Mouse (Mus musculus): ENCODE results near the gene Smarcd3. TPM values are rescaled to one million over a fixed set of nuclear protein-coding genes. Genes with fewer than 3 reads are reported as not detected.

Smarcd3 gene
- polyA plus RNA-seq, 1 experiment from 2014 or later = 45.9 TPM

DNA sequence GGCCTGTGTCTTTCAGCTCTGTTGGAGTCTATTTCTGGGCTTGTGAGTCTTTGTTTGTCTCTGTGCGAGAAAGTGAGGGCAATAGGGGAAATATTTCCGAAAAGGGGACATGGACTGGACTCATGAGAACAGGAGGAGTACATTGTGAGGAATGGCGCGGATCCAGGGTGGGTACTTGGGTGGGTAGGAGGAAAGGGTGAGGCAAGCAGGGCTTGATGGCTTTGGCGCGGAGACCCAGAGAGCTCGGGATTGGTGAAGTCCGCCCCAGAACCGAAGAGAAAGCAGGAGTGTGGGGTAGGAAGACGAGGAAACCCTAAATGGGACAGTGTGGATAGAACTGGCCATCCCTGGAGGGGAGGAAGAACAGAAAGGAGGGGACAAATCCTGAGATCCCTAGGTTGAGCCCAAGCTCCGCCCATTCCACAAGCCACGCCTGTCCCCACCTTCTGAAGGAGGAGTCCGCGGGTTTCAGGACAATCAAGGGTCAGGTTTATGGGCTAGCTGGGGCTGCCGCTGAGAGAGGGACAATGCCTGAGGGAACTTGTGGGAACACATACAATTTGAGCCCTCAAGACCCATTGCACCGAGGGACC lies 21.4 kb downstream of the Smarcd3 start:
- Histone ChIP-seq H3K9me3 (ENCODE audit: control insufficient read depth, low read length) (no peaks in the 10 kb centered on the region), H3K4me1 (replicated peaks; ENCODE audit: control insufficient read depth, insufficient read depth, low read length) (peaks cover 45% of the 10 kb centered on the region), H3K27me3 (ENCODE audit: control insufficient read depth, insufficient read depth, low read length) (peaks cover 7% of the 10 kb centered on the region), H3K4me3 (ENCODE audit: low read depth, low read length) (peak overlapping the region; percentile 48), H3K9ac (ENCODE audit: low read depth, low read length) (peak overlapping the region; percentile 87), H3K36me3 (ENCODE audit: control insufficient read depth, insufficient read depth, low read length) (no peaks in the 10 kb centered on the region), H3K4me2 (replicated peaks; ENCODE audit: low read depth, low read length) (peak overlapping the region; percentile 95), H3K27ac (ENCODE audit: low read depth, low read length) (peak overlapping the region; percentile 97)
- 0% methylated on average over 16 of the region's 16 CpGs for WGBS
- DNase-seq (ENCODE audit: low spot score) = peak; percentile 83
- ATAC-seq (ENCODE audit: low FRiP score) = peak; percentile 36

- peak overlapping the region; percentile 95 for H3K4me2 ChIP-seq (replicated peaks; ENCODE audit: low read depth, low read length)
- peak overlapping the region; percentile 87 for H3K9ac ChIP-seq (ENCODE audit: low read depth, low read length)
- H3K27ac ChIP-seq (ENCODE audit: low read depth, low read length) = peak overlapping the region; percentile 97
- H3K9me3 ChIP-seq (ENCODE audit: control insufficient read depth, low read length) = no peaks in the 10 kb centered on the region
- H3K36me3 ChIP-seq (ENCODE audit: control insufficient read depth, insufficient read depth, low read length) = no peaks in the 10 kb centered on the region
- ATAC-seq (ENCODE audit: low FRiP score) (peak; percentile 15; the same call in 1 of the 2 replicates), DNase-seq (ENCODE audit: low spot score) (peak; percentile 82)
- peaks cover 48% of the 10 kb centered on the region for H3K4me1 ChIP-seq (replicated peaks; ENCODE audit: control insufficient read depth, insufficient read depth, low read length)
- WGBS = under 1% methylated on average over 56 of the region's 73 CpGs
- H3K4me3 ChIP-seq (ENCODE audit: low read depth, low read length) = peak overlapping the region; percentile 48
- H3K27me3 ChIP-seq (ENCODE audit: control insufficient read depth, insufficient read depth, low read length) = peaks cover 7% of the 10 kb centered on the region
These were observed 22.1 kb downstream of the Smarcd3 start for GRCm38 (mm10) chr5:24601911-24602750.

DNA sequence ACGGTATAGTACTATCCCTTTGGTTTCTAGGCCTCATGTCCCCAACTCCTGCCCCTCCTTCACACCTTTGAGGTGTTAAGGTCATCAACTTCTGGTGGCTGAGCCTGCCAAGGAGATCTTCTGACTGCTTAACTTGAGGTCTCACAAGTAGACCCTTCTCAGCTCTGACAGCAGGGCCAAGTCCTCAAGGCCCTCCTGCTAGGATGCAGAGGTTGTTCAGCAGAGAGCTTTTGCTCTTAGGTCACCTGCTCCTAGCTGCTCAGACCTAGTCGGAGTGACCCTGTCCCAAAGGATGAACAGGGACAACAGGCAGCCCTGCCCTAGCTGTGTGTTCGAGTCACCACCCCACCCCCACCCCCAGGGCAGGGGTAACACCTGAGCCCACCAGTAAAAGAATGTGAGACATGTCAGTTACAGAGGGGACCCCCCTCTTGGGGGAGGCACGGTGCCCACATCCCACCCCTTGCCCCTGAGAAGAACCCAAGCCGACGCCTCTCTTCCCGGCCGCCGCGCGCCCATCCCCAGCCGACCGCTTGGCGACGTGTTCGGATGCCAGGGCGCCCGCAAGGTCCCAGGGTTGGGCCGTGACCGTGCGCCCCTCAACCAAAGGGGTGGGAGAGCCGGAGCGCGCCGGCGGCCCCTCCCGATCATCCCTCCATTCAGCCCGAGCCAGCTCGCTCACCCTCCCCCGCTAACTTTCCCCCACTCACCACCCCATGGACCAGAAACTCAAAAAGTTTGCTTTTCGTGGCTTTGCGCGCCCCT lies 23.0 kb downstream of the Smarcd3 start:
- no peak for ATAC-seq (ENCODE audit: low FRiP score)
- peaks cover 50% of the 10 kb centered on the region for H3K4me1 ChIP-seq (replicated peaks; ENCODE audit: control insufficient read depth, insufficient read depth, low read length)
- H3K27me3 ChIP-seq (ENCODE audit: control insufficient read depth, insufficient read depth, low read length) = peaks cover 7% of the 10 kb centered on the region
- peak overlapping the region; percentile 48 for H3K4me3 ChIP-seq (ENCODE audit: low read depth, low read length)
- H3K36me3 ChIP-seq (ENCODE audit: control insufficient read depth, insufficient read depth, low read length) = no peaks in the 10 kb centered on the region
- DNase-seq (ENCODE audit: low spot score) = peak; percentile 60
- 2% methylated on average over 24 of the region's 33 CpGs for WGBS
- no peaks in the 10 kb centered on the region for H3K9me3 ChIP-seq (ENCODE audit: control insufficient read depth, low read length)
- H3K27ac ChIP-seq (ENCODE audit: low read depth, low read length) = peak overlapping the region; percentile 97
- H3K4me2 ChIP-seq (replicated peaks; ENCODE audit: low read depth, low read length) = peak overlapping the region; percentile 95
- peak overlapping the region; percentile 87 for H3K9ac ChIP-seq (ENCODE audit: low read depth, low read length)

- no peak overlapping the region for H3K9ac ChIP-seq (ENCODE audit: low read depth, low read length)
- H3K9me3 ChIP-seq (ENCODE audit: control insufficient read depth, low read length) = no peaks in the 10 kb centered on the region
- H3K27ac ChIP-seq (ENCODE audit: low read depth, low read length) = no peak overlapping the region
- no peaks in the 10 kb centered on the region for H3K36me3 ChIP-seq (ENCODE audit: control insufficient read depth, insufficient read depth, low read length)
- no peak for ATAC-seq (ENCODE audit: low FRiP score)
- H3K27me3 ChIP-seq (ENCODE audit: control insufficient read depth, insufficient read depth, low read length) = peaks cover 7% of the 10 kb centered on the region
- peak overlapping the region; percentile 95; the same call in 1 of the 2 replicates for H3K4me2 ChIP-seq (replicated peaks; ENCODE audit: low read depth, low read length)
- WGBS = 50% methylated on average over 2 of the region's 2 CpGs
- peaks cover 53% of the 10 kb centered on the region for H3K4me1 ChIP-seq (replicated peaks; ENCODE audit: control insufficient read depth, insufficient read depth, low read length)
- no peak for DNase-seq (ENCODE audit: low spot score)
- H3K4me3 ChIP-seq (ENCODE audit: low read depth, low read length) = no peak overlapping the region
These were observed 24.0 kb downstream of the Smarcd3 start for GRCm38 (mm10) chr5:24600236-24600635.

GRCm38 (mm10) chr5:24599137-24599536 lies 25.1 kb downstream of the Smarcd3 start:
- H3K36me3 ChIP-seq (ENCODE audit: control insufficient read depth, insufficient read depth, low read length) = no peaks in the 10 kb centered on the region; the same call in 1 of the 2 replicates
- peaks cover 7% of the 10 kb centered on the region for H3K27me3 ChIP-seq (ENCODE audit: control insufficient read depth, insufficient read depth, low read length)
- H3K4me2 ChIP-seq (replicated peaks; ENCODE audit: low read depth, low read length) = peak overlapping the region; percentile 86
- no peak for DNase-seq (ENCODE audit: low spot score)
- no peak overlapping the region for H3K9ac ChIP-seq (ENCODE audit: low read depth, low read length)
- no peak overlapping the region for H3K27ac ChIP-seq (ENCODE audit: low read depth, low read length)
- peak overlapping the region; percentile 38; the same call in 1 of the 2 replicates for H3K4me3 ChIP-seq (ENCODE audit: low read depth, low read length)
- 10% methylated on average over 8 of the region's 8 CpGs for WGBS
- no peaks in the 10 kb centered on the region for H3K9me3 ChIP-seq (ENCODE audit: control insufficient read depth, low read length)
- peaks cover 50% of the 10 kb centered on the region for H3K4me1 ChIP-seq (replicated peaks; ENCODE audit: control insufficient read depth, insufficient read depth, low read length)
- no peak for ATAC-seq (ENCODE audit: low FRiP score)

DNA sequence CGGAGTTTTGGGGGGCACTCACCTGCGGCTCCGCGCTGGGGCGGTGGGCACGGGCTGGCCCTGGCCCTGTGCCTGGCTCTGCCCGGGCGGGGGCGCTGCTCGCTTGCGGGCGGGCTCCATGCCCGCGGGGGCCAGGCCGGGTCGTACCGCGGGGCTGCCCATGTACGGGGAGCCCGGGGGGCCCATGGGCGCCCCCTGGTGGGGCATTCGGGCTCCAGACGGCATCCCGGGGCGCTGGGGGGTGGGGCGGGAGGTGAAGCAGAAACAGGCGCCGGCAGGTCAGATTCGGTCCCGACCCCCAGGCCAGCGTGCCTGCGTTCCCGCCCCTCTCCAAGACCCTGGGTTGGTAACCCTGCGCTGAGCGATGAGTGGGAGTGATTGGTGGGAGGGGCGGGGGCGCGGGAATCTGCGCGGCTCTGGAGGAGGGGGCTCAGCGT lies 25.6 kb downstream of the Smarcd3 start:
- peak; percentile 81 for DNase-seq (ENCODE audit: low spot score)
- Histone ChIP-seq H3K4me2 (replicated peaks; ENCODE audit: low read depth, low read length) (peak overlapping the region; percentile 86), H3K27me3 (ENCODE audit: control insufficient read depth, insufficient read depth, low read length) (peaks cover 7% of the 10 kb centered on the region), H3K4me1 (replicated peaks; ENCODE audit: control insufficient read depth, insufficient read depth, low read length) (peaks cover 47% of the 10 kb centered on the region), H3K9me3 (ENCODE audit: control insufficient read depth, low read length) (no peaks in the 10 kb centered on the region), H3K4me3 (ENCODE audit: low read depth, low read length) (peak overlapping the region; percentile 38), H3K9ac (ENCODE audit: low read depth, low read length) (peak overlapping the region; percentile 52), H3K36me3 (ENCODE audit: control insufficient read depth, insufficient read depth, low read length) (no peaks in the 10 kb centered on the region; the same call in 1 of the 2 replicates), H3K27ac (ENCODE audit: low read depth, low read length) (no peak overlapping the region)
- under 1% methylated on average over 41 of the region's 41 CpGs for WGBS
- ATAC-seq (ENCODE audit: low FRiP score) = no peak; the same call in 1 of the 2 replicates

DNA sequence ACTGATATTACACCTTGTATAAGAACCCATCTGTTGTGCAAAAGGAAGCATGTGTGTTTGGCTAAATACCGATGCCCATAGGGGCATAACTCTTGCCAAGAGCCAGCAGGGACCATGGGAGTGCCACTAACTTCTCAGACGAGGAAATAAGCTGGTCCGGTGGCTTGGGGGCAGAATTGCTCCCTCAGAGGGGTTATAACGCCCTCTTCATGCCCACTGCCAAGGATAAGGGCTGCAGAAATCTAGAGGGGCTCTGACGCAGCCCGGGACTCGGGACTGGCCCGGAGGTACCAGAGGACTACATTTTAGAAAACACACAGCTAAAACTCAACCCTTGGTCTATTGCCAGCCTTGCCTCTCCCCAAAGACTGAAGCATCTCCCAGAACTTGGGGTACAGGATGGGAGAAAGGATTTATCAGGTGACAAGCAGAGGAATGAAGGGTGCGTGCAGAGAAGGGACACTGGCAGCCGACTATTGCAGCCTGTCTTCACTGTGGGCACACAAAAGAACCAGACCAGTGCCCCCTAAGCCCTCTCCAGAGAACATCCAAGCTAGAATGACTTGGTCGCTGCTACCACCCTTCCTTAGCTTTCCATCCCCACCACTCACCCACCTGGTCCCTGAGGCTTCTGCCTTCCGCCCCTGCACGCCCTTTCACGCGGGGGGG lies 26.2 kb downstream of the Smarcd3 start:
- DNase-seq (ENCODE audit: low spot score) (no peak), ATAC-seq (ENCODE audit: low FRiP score) (no peak)
- Histone ChIP-seq H3K27ac (ENCODE audit: low read depth, low read length) (no peak overlapping the region), H3K4me3 (ENCODE audit: low read depth, low read length) (peak overlapping the region; percentile 38), H3K27me3 (ENCODE audit: control insufficient read depth, insufficient read depth, low read length) (peaks cover 7% of the 10 kb centered on the region), H3K9me3 (ENCODE audit: control insufficient read depth, low read length) (no peaks in the 10 kb centered on the region), H3K4me2 (replicated peaks; ENCODE audit: low read depth, low read length) (peak overlapping the region; percentile 86), H3K9ac (ENCODE audit: low read depth, low read length) (peak overlapping the region; percentile 52), H3K36me3 (ENCODE audit: control insufficient read depth, insufficient read depth, low read length) (no peaks in the 10 kb centered on the region; the same call in 1 of the 2 replicates), H3K4me1 (replicated peaks; ENCODE audit: control insufficient read depth, insufficient read depth, low read length) (peaks cover 42% of the 10 kb centered on the region)
- 24% methylated on average over 15 of the region's 15 CpGs for WGBS

DNA sequence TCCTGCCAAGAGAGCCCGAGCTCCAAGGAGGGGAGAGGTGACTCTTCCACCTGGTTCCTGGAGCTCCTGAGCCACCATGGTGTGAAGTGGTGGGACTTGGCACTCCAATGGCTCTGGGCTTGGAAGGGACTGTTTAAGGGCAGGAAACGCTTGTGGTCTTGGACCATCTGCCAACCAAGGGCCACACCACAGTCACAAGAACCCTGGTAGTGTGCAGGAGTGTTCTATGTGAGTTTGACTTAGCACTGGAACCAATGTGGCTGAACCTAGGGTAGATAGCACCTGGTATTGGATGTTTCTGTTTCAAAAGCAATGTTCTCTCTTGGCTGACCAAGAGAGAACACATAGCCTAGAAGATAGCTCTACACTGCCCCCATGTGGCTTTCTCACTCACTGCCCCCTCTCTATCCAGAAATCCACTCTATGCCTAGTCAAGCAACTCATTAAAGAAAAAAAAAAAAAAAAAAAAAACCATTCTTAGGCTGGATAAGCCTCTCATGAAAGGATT lies 26.9 kb downstream of the Smarcd3 start:
- H3K4me3 ChIP-seq (ENCODE audit: low read depth, low read length) = no peak overlapping the region
- H3K27me3 ChIP-seq (ENCODE audit: control insufficient read depth, insufficient read depth, low read length) = peaks cover 7% of the 10 kb centered on the region

More for the DNA sequence above, 26.9 kb downstream of the Smarcd3 start:
- 60% methylated on average over 2 of the region's 2 CpGs for whole genome bisulfite sequencing
- H3K27ac ChIP-seq (ENCODE audit: low read depth, low read length) = peak overlapping the region; percentile 85
- DNase-seq (ENCODE audit: low spot score) (peak; percentile 90), ATAC-seq (ENCODE audit: low FRiP score) (peak; percentile 28; the same call in 1 of the 2 replicates)
- no peaks in the 10 kb centered on the region for H3K9me3 ChIP-seq (ENCODE audit: control insufficient read depth, low read length)
- no peaks in the 10 kb centered on the region; the same call in 1 of the 2 replicates for H3K36me3 ChIP-seq (ENCODE audit: control insufficient read depth, insufficient read depth, low read length)
- H3K4me1 ChIP-seq (replicated peaks; ENCODE audit: control insufficient read depth, insufficient read depth, low read length) = peaks cover 38% of the 10 kb centered on the region
- peak overlapping the region; percentile 28; the same call in 1 of the 2 replicates for H3K9ac ChIP-seq (ENCODE audit: low read depth, low read length)
- H3K4me2 ChIP-seq (replicated peaks; ENCODE audit: low read depth, low read length) = peak overlapping the region; percentile 25
